Mouse (Mus musculus): Measurements from ENCODE around the gene Pcyox1.
"Not testable (repeated sequence)": the region's sequence is repeated elsewhere in the genome, so short reads cannot be mapped to it uniquely, and the experiment has no call there.

The Pcyox1 gene

GRCm38 (mm10) chr6:86397257-86397980 lies 465 bp upstream of the Pcyox1 start:
- no peak for DNase-seq (ENCODE audit: low read depth, low spot score)

DNA sequence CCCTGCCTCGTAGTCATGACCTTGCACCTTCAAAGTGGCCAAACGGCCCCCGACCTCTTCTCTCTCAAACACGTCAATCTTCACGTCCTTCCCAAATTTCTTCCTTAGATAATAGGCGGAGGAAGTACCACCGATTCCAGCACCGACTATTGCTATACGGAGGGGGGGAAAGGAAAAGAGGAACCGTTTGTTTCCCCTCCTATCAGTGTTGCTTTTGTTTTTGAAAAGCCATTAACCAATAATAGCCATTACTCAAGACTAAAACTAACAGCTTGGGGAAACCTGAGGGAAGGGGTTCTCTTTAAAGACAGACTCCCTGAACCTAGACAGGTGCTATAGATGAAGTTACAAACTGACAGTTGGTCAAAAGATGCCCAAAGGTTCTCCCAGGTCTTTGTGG lies 985 bp downstream of the Pcyox1 start:
- DNase-seq (ENCODE audit: low read depth, low spot score) = no peak

DNA sequence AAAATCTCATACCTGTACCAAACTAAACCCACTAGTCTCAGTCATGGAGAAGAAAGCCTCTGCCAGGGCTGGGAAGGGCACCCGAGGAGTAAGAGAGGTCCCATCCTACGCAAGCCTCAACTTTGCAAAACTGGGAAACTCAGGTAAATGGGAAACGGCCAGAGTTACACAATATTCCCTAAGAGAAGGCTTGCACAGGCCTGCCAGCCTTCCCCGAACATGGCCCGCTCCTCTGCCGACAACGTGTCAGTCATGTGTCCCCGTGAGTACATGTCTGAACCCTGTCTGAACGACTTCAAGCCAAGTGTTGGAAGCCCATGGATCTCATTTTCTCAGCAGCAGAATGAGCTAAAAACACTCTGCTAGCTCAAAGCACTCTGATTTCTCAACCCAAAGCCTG lies 1.9 kb downstream of the Pcyox1 start:
- DNase-seq (ENCODE audit: low read depth, low spot score) = no peak

- no peak for DNase-seq (ENCODE audit: low read depth, low spot score)
Observed at GRCm38 (mm10) chr6:86394078-86394720, 2.8 kb downstream of the Pcyox1 start.

DNA sequence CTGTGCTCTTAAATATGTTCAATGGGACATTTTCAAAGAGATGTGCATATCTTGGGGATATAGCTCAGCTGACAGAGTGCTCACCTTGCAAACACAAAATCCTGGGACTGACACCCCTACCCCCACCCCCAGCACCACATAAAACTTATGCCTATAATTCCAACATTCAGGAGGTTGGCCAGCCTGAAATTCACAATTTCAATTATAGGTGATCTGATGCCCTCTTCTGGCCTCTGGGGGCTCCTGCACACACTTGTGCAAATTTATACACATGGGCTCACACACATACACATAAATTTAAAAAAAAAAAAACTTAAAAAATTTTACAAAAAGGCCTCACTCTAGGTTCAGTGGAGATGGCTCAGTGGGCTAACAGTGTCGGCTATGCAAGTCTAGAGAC lies 3.8 kb downstream of the Pcyox1 start:
- DNase-seq (ENCODE audit: low read depth, low spot score) = no peak

DNA sequence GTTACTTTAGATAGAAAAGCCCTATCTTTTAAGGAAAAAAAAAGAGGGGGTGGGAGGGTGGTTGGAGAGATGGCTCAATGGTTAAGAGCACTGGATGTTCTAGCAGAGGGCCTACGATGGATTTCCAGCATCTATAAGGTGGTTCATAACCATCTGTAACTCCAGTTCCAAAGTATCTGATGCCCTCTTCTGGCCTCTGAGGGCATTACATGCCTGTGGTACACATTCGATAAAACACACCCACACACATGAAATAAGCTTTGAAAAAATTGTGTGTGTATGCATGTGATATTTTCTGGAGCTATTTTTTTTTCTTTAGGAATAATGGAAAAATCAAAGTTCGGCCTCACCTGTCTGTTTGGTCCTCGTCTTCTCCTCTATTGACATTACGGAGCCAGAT lies 5.6 kb downstream of the Pcyox1 start:
- peak; percentile 34 for DNase-seq (ENCODE audit: low read depth, low spot score)

DNA sequence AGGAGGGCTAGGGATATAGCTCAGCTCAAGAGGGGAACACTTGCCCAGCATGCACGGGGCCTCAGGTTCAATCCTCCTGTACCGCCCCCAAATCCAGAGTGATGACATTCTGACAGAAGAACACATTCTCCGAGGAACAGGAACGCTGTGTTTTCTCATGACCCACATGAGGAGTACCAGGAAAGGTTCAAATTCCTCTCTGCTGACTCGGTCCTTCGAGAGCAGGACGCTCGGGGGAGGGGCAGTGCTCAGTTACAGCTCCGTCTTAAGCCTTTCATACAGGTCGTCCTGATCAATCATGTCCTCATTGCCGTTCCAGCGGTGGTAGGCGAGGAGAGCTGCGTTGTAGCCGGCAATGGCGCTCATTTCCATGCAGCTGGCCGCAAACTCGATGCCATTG lies 8.5 kb downstream of the Pcyox1 start:
- no peak for DNase-seq (ENCODE audit: low read depth, low spot score)

DNA sequence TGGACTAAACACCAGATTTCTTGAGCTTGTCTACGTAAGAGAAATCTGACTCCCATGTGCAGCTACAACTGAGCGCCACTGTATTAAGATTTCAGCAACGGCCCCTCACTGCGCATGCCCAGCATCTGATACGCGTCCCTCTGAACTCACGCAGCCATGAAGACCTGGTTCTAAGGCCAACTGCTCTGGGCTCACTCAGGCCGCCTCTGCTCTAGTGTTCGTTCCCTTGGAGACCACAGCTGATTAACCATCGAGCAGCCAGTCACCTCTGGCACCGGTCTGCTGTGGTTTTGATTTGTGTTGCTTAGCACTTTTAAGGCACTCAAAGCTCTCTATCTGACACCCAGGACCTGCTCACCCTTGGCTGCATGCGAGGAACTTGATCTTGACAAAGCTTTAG lies 9.6 kb downstream of the Pcyox1 start:
- no peak for DNase-seq (ENCODE audit: low read depth, low spot score)

DNA sequence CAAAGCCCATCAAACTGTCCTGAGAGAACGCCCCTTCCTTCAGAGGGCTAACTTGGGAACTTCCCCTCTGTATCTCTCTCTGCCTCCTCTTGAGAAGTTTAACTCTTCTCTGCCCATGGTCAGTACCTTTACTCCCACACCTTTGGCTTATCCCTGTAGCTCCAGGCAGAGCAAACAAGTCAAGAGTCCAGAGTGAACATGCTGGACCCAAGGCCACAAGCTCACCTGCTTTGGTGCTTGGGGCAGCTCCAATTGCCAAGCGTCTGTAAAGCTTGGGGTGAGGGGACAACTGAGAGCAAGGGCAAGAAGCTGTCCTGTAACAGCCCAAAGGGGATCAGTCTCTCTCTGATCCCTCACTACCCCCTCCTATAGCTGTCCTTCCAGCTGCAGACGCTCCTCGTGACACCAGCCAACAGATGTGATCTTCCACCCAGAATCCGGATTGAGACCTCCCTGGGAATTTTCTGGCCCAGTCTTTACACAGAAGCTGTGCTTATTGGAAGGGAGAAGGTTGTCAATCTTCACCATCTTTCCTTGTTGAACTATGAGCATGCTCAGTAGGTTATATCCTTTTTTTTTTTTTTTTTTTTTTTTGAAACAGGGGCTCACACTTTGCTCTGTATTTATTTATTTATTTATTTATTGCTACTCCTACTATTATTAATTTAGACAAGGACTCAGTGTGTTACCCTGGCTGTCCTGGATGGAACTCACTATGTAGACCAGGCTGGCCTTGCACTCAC lies 11.4 kb downstream of the Pcyox1 start:
- DNase-seq (ENCODE audit: low read depth, low spot score) = no peak

DNA sequence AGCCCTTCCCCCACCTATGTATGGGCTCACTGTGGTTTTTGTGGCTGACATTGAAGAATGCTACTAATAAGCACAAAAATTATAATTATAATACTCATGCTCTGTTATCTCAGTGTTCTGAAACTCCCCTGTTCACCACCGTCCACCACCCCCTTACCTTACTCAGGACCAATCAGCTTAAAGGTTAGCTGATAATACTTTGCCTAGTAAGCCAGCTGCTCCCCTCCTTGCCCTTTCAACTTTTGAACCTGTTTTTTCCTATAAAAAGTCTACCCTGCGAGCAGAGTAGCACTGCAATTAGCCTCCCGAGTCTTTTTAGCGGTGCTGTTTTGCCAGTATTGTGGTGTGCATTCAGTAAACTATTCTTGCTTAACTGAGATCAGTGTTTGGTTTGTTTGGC lies 12.3 kb downstream of the Pcyox1 start:
- DNase-seq (ENCODE audit: low read depth, low spot score) = no peak

DNA sequence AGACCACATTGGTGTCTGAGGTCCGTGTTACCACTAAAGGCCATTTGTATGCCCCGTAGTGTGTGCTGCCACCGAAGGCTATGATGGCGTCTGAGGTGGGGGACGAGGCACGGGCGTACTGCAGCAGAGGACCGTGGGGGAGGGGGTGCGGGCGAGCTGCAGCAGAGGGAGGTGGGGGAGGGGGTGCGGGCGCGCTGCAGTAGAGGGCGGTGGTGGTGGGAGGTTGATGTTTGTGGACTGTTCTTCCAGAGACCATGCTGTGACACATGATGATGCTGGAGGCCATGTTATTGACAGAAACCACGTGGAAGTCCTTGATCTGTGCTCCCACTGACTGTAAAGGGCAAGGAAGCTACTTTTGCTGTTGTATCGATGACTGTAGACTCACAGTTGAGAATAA lies 13.6 kb downstream of the Pcyox1 start:
- no peak for DNase-seq (ENCODE audit: low read depth, low spot score)

DNA sequence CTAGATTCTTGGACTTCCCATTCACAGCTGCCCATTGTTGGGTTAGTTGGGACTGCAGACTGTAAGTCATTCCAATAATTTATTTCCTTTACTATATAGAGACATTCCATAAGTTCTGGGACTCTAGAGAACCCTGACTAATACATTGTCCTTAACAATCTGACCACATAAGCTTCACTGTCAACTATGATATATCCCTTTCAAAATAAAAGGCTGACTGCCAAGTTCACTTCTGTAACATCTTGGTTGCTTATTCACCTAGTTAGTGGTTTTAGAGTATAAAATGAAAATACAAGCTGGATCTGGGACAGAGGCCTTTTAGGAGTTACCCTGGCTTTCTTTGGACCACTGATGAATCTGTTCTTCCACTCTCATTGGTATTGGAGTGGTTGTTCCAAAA lies 14.4 kb downstream of the Pcyox1 start:
- no peak for DNase-seq (ENCODE audit: low read depth, low spot score)

DNA sequence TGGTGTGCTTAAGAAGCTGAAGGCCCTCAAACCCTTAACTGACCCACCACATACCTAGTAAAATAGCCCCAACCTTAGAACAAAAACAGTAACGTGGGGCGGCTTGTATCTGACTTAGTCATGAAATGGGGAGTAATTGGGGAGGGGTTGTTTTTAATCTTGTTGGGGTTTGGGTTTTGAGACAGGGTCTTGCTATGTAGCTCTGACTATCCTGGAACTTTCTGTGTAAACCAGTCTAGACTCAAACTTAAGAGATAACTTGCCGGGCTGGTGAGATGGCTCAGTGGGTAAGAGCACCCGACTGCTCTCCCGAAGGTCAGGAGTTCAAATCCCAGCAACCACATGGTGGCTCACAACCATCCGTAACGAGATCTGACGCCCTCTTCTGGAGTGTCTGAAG lies 16.8 kb downstream of the Pcyox1 start:
- not testable (repeated sequence) for DNase-seq (ENCODE audit: low read depth, low spot score)

GRCm38 (mm10) chr6:86378341-86378740 lies 18.6 kb downstream of the Pcyox1 start:
- DNase-seq (ENCODE audit: low read depth, low spot score) = no peak

- DNase-seq (ENCODE audit: low read depth, low spot score) = no peak
Observed at GRCm38 (mm10) chr6:86373556-86373955, 23.4 kb downstream of the Pcyox1 start.

DNA sequence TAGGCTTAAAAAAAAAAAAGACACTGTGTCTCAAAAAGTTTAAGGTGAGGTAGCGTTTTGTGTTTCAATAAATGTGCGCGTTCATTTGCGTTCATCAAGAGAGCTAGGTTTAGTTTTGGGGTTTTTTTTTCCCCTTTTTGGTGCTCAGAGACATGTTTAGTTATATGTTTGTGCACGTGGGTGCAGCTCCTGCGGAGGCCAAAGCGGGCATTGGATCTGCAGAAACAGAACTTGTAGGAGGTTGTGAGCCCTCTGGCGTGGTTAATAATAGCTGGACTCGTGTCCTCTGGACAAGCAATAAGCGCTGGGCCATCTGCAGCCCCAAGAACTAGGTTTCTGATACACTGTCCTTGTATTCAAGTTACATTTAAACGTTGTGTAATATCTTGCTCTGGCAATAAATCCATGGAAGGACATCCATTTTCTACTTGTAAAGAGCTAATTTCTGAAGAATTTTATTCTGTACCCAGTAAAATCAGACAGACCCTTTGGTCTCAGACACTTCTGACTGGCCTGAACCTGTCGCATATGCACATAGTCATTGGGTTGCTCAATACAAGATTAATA lies 24.9 kb downstream of the Pcyox1 start:
- DNase-seq (ENCODE audit: low read depth, low spot score) = no peak

DNA sequence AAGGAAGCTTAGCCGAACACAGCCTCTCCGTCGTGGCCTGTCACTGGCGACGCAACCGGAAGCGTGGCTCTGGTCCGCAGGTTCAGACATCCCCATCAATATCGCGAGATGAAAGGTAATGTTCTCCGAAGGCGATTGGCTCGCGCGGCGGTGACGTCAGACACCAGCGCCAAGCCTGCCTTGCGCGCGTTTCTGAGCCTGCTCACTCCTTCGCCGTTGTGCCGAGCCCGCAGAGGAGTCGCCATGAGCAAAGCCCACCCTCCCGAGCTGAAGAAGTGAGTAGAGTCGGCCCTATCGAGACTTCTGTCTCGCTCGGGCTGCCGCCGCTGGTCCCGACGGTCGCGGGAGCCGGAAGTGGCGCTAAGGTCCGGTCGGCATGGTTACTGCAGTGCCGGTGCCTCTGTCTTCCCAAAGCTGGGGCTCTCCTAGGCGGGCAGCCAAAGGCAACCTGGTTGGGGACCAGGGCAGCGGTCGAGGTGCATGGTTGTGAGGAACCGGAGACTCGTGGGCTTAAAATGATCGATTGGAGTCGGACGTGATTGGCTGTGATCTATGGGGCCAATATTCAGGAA lies 25.5 kb downstream of the Pcyox1 start:
- DNase-seq (ENCODE audit: low read depth, low spot score) = peak; percentile 96

- no peak for DNase-seq (ENCODE audit: low read depth, low spot score)
Observed at GRCm38 (mm10) chr6:86370764-86371339, 26.1 kb downstream of the Pcyox1 start, which contains the start of gene Snrpg. Snrpg (plus strand) TSS chr6:86371304.

- DNase-seq (ENCODE audit: low read depth, low spot score) = peak; percentile 42
Observed at GRCm38 (mm10) chr6:86370093-86370713, 26.8 kb downstream of the Pcyox1 start.

- no peak for DNase-seq (ENCODE audit: low read depth, low spot score)
Observed at GRCm38 (mm10) chr6:86368479-86368878, 28.5 kb downstream of the Pcyox1 start.

- DNase-seq (ENCODE audit: low read depth, low spot score) = no peak
Observed at GRCm38 (mm10) chr6:86366853-86367249, 30.1 kb downstream of the Pcyox1 start.
